Mouse (Mus musculus): Measurements from ENCODE around the gene Bod1l.

DNA sequence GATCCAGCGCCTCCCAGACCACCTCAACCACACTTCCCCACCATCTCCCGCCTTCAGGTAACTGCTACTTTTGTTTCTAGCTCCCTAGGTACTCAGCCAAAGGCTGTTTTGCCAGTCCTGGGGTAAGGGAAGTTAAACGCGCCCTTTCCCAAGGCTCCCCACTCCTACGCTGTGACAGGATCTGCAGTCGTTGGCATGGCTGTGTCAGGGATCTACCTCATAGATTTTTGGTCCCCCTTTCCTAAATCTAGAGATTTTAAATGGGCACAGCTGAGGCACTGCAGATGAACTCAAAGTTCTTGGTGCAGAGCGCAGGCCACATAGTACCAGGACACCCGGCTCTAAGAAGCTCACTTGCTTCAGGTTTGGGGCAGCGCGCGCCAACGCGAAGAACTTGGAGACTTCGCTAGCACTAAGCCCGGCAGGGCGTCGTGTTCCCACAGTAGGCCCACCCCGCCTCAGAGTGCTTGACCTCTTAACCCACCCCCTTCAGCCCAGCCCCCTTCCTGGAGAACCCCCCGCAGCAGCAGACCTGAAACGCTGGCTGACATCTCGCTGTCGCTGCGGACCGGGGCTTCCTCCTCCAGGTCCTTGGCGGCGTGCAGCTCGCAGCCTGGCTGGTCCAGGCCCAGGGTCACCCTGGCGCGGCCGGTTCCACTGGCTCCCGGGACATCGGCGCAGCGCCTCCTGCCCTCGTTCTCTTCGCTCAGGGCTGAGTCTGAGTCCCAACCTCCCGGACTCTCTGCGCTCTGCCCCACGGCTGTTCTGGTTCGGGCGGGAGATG lies 81.0 kb downstream of the Bod1l start:
- no peak for TF ChIP-seq POLR2A (IDR thresholded peaks at IDR 0.05; ENCODE audit: insufficient read length, low read depth)
- TF ChIP-seq USF1 (IDR thresholded peaks at IDR 0.05; ENCODE audit: low read depth): no peak
